Mouse (Mus musculus): ENCODE measurements at regions not wholly inside any gene's neighbourhood (a gene's known extent, or its start where the extent isn't known, plus 50 kb on each side); places are given as distances from the start of the nearest gene placed in this dataset.

- WGBS, result 94% methylated on average over 1 of the region's 1 CpGs
- no peaks in the 10 kb centered on the region for H3K27me3 ChIP-seq (ENCODE audit: control insufficient read depth, insufficient read depth, low read length)
- no peak for TF ChIP-seq POLR2A (IDR thresholded peaks at IDR 0.05; ENCODE audit: borderline replicate concordance, insufficient read depth, low read length)
- no peak overlapping the region for H3K4me3 ChIP-seq (replicated peaks; ENCODE audit: insufficient read depth, low read depth, low read length)
- H3K4me1 ChIP-seq (ENCODE audit: control insufficient read depth, insufficient read depth, low read length), result no peaks in the 10 kb centered on the region
- no peak overlapping the region for H3K27ac ChIP-seq (ENCODE audit: insufficient read depth, low read length)
- DNase-seq, result no peak
Observed at GRCm38 (mm10) chr1:194224046-194224445, 394.0 kb upstream of the Plxna2 start.

- TF ChIP-seq POLR2A (IDR thresholded peaks at IDR 0.05; ENCODE audit: borderline replicate concordance, insufficient read depth, low read length) (no peak), CTCF (IDR thresholded peaks at IDR 0.05; ENCODE audit: borderline replicate concordance, insufficient read depth, low read depth, low read length) (no peak)
- WGBS, result 53% methylated on average over 2 of the region's 2 CpGs
- no peaks in the 10 kb centered on the region for H3K27me3 ChIP-seq (ENCODE audit: control insufficient read depth, insufficient read depth, low read length)
- H3K27ac ChIP-seq (ENCODE audit: insufficient read depth, low read length), result no peak overlapping the region
- H3K4me1 ChIP-seq (ENCODE audit: control insufficient read depth, insufficient read depth, low read length), result no peaks in the 10 kb centered on the region
- H3K4me3 ChIP-seq (replicated peaks; ENCODE audit: insufficient read depth, low read depth, low read length), result no peak overlapping the region
- DNase-seq, result no peak
Observed at GRCm38 (mm10) chr1:194223610-194224009, 394.4 kb upstream of the Plxna2 start.

GRCm38 (mm10) chr1:194223015-194223414 is 395.0 kb upstream of the Plxna2 start:
- TF ChIP-seq POLR2A (IDR thresholded peaks at IDR 0.05; ENCODE audit: borderline replicate concordance, insufficient read depth, low read length) (no peak), CTCF (IDR thresholded peaks at IDR 0.05; ENCODE audit: borderline replicate concordance, insufficient read depth, low read depth, low read length) (peak; percentile 49; the same call in 1 of the 2 replicates)
- WGBS, result 9% methylated on average over 9 of the region's 9 CpGs
- no peak overlapping the region for H3K27ac ChIP-seq (ENCODE audit: insufficient read depth, low read length)
- no peaks in the 10 kb centered on the region for H3K27me3 ChIP-seq (ENCODE audit: control insufficient read depth, insufficient read depth, low read length)
- H3K4me1 ChIP-seq (ENCODE audit: control insufficient read depth, insufficient read depth, low read length), result no peaks in the 10 kb centered on the region
- H3K4me3 ChIP-seq (replicated peaks; ENCODE audit: insufficient read depth, low read depth, low read length), result no peak overlapping the region
- peak; percentile 13 to 41 for DNase-seq

GRCm38 (mm10) chr1:194208034-194209000 is 409.7 kb upstream of the Plxna2 start:
- DNase-seq, result no peak
- Histone ChIP-seq H3K27ac (ENCODE audit: insufficient read depth, low read length) (no peak overlapping the region), H3K27me3 (ENCODE audit: control insufficient read depth, insufficient read depth, low read length) (no peaks in the 10 kb centered on the region), H3K4me3 (replicated peaks; ENCODE audit: insufficient read depth, low read depth, low read length) (no peak overlapping the region), H3K4me1 (ENCODE audit: control insufficient read depth, insufficient read depth, low read length) (no peaks in the 10 kb centered on the region)
- TF ChIP-seq CTCF (IDR thresholded peaks at IDR 0.05; ENCODE audit: borderline replicate concordance, insufficient read depth, low read depth, low read length), result no peak
- 71% methylated on average over 14 of the region's 14 CpGs for WGBS

GRCm38 (mm10) chr1:194197516-194197915 is 420.5 kb upstream of the Plxna2 start:
- H3K27ac ChIP-seq (ENCODE audit: insufficient read depth, low read length), result no peak overlapping the region
- H3K27me3 ChIP-seq (ENCODE audit: control insufficient read depth, insufficient read depth, low read length), result no peaks in the 10 kb centered on the region
- no peaks in the 10 kb centered on the region for H3K4me1 ChIP-seq (ENCODE audit: control insufficient read depth, insufficient read depth, low read length)
- 57% methylated on average over 2 of the region's 2 CpGs for WGBS
- no peak for DNase-seq
- H3K4me3 ChIP-seq (replicated peaks; ENCODE audit: insufficient read depth, low read depth, low read length), result no peak overlapping the region
- TF ChIP-seq POLR2A (IDR thresholded peaks at IDR 0.05; ENCODE audit: borderline replicate concordance, insufficient read depth, low read length) (no peak), CTCF (IDR thresholded peaks at IDR 0.05; ENCODE audit: borderline replicate concordance, insufficient read depth, low read depth, low read length) (no peak)

GRCm38 (mm10) chr1:194182293-194182692 is 435.7 kb upstream of the Plxna2 start:
- WGBS, result 92% methylated on average over 2 of the region's 2 CpGs
- H3K27ac ChIP-seq (ENCODE audit: insufficient read depth, low read length), result no peak overlapping the region
- H3K4me1 ChIP-seq (ENCODE audit: control insufficient read depth, insufficient read depth, low read length), result no peaks in the 10 kb centered on the region
- no peak for DNase-seq
- TF ChIP-seq CTCF (IDR thresholded peaks at IDR 0.05; ENCODE audit: borderline replicate concordance, insufficient read depth, low read depth, low read length) (no peak), POLR2A (IDR thresholded peaks at IDR 0.05; ENCODE audit: borderline replicate concordance, insufficient read depth, low read length) (no peak)
- no peak overlapping the region for H3K4me3 ChIP-seq (replicated peaks; ENCODE audit: insufficient read depth, low read depth, low read length)
- H3K27me3 ChIP-seq (ENCODE audit: control insufficient read depth, insufficient read depth, low read length), result no peaks in the 10 kb centered on the region

- TF ChIP-seq POLR2A (IDR thresholded peaks at IDR 0.05; ENCODE audit: borderline replicate concordance, insufficient read depth, low read length), result no peak
- Histone ChIP-seq H3K27me3 (ENCODE audit: control insufficient read depth, insufficient read depth, low read length) (no peaks in the 10 kb centered on the region), H3K4me1 (ENCODE audit: control insufficient read depth, insufficient read depth, low read length) (no peaks in the 10 kb centered on the region), H3K27ac (ENCODE audit: insufficient read depth, low read length) (no peak overlapping the region), H3K4me3 (replicated peaks; ENCODE audit: insufficient read depth, low read depth, low read length) (no peak overlapping the region)
- WGBS, result 47% methylated on average over 4 of the region's 4 CpGs
- no peak for DNase-seq
Observed at GRCm38 (mm10) chr1:194161469-194161868, 456.5 kb upstream of the Plxna2 start.

GRCm38 (mm10) chr1:194160761-194161461 is 457.1 kb upstream of the Plxna2 start:
- Histone ChIP-seq H3K27ac (ENCODE audit: insufficient read depth, low read length) (no peak overlapping the region), H3K27me3 (ENCODE audit: control insufficient read depth, insufficient read depth, low read length) (no peaks in the 10 kb centered on the region), H3K4me1 (ENCODE audit: control insufficient read depth, insufficient read depth, low read length) (no peaks in the 10 kb centered on the region), H3K4me3 (replicated peaks; ENCODE audit: insufficient read depth, low read depth, low read length) (no peak overlapping the region)
- TF ChIP-seq POLR2A (IDR thresholded peaks at IDR 0.05; ENCODE audit: borderline replicate concordance, insufficient read depth, low read length), result no peak
- no peak for TF ChIP-seq CTCF (IDR thresholded peaks at IDR 0.05; ENCODE audit: borderline replicate concordance, insufficient read depth, low read depth, low read length)
- DNase-seq, result peak in 1 of 2 experiments; percentile 1
- 45% methylated on average over 8 of the region's 8 CpGs for WGBS
